Mouse (Mus musculus): ENCODE data around the gene Shisal2a. TPM values are rescaled to one million over a fixed set of nuclear protein-coding genes. Genes with fewer than 3 reads are reported as not detected.

Gene Shisal2a
- polyA plus RNA-seq (2015; fragmentation: Nextera tagmentation; extraction: Ambion mirVana), result not detected in 2 replicates

GRCm38 (mm10) chr4:108383183-108383714, at the start of gene Shisal2a:
Gene Shisal2a (minus strand): TSS chr4:108383349.

GRCm38 (mm10) chr4:108406861-108407401, 23.8 kb upstream of the Shisal2a start, which contains the start of gene Gpx7:
Gene Gpx7 (minus strand): TSS chr4:108406961.

DNA sequence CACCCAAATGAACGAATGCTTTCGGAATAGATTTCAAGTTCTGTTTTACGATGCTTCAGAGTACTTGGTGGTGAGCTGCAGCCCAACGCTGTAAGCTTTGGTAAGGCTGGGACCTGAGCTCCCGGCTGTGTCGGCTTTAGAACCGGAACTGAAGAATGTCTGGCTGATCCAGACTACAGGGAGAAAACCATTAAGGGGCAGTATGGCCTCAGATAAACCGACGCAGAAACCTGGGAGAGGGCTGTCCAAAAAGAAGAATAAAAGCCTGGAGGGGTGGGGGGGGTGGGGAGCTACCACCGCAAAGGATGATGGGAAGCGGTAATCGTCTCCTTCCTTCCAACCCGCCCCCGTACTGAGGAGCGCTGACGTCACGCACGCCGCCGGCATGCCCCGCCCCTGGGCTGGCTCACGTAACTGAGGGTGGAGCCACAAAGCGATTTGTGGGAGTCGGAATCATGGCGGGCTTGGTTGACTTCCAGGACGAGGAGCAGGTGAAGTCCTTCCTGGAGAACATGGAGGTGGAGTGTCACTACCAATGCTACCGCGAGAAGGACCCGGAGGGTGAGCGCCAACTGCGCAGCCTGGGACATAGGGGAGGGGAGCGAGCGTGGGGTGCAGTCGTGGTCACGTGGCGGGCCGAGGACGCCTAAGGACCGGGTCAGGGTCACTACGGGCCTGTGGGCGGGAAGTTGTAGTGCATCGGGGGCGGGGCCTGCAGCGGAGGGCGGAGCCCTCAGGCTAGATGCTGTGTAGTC, 55.2 kb downstream of the Shisal2a start, which contains the start of gene Coa7:
Gene Coa7, plus strand, starts transcription at position 411 of the 755 bp plus-strand sequence.

Other genes with a start within 250 kb of the Shisal2a start
- gene Scp2, start 238.4 kb downstream of the Shisal2a start, polyA plus RNA-seq (2015; fragmentation: Nextera tagmentation; extraction: Ambion mirVana), result 276 and 291 TPM in 2 replicates
- 21.7 and 22.4 TPM in 2 replicates for gene Echdc2, start 217.9 kb downstream of the Shisal2a start, polyA plus RNA-seq (2015; fragmentation: Nextera tagmentation; extraction: Ambion mirVana)
- gene Zyg11a, start 165.3 kb downstream of the Shisal2a start, polyA plus RNA-seq (2015; fragmentation: Nextera tagmentation; extraction: Ambion mirVana), result 0.05 and 0.11 TPM in 2 replicates
- gene Zyg11b, start 82.3 kb downstream of the Shisal2a start, polyA plus RNA-seq (2015; fragmentation: Nextera tagmentation; extraction: Ambion mirVana), result 6.1 and 6.5 TPM in 2 replicates
- gene Coa7, start 55.2 kb downstream of the Shisal2a start, polyA plus RNA-seq (2015; fragmentation: Nextera tagmentation; extraction: Ambion mirVana), result 31.3 and 33.4 TPM in 2 replicates
- gene Gpx7, start 23.6 kb upstream of the Shisal2a start, polyA plus RNA-seq (2015; fragmentation: Nextera tagmentation; extraction: Ambion mirVana), result 65.2 and 79.7 TPM in 2 replicates
- gene Tut4, start 76.1 kb upstream of the Shisal2a start, polyA plus RNA-seq (2015; fragmentation: Nextera tagmentation; extraction: Ambion mirVana), result 21.4 and 22.4 TPM in 2 replicates
- 43.4 and 49.3 TPM in 2 replicates for gene Prpf38a, start 196.0 kb upstream of the Shisal2a start, polyA plus RNA-seq (2015; fragmentation: Nextera tagmentation; extraction: Ambion mirVana)
- 2.4 and 3.7 TPM in 2 replicates for gene Orc1, start 196.1 kb upstream of the Shisal2a start, polyA plus RNA-seq (2015; fragmentation: Nextera tagmentation; extraction: Ambion mirVana)
- 19.0 and 22.9 TPM in 2 replicates for gene Cc2d1b, start 236.6 kb upstream of the Shisal2a start, polyA plus RNA-seq (2015; fragmentation: Nextera tagmentation; extraction: Ambion mirVana)